Mouse (Mus musculus) spleen, postnatal 4 days (tissue): Measurements from ENCODE around the gene Akr1c18.
A peak's percentile ranks its signal among the peaks of the same experiment; 100 is the strongest.
"Not testable (repeated sequence)": the region's sequence is repeated elsewhere in the genome, so short reads cannot be mapped to it uniquely, and the experiment has no call there.

Source experiments
- DNase-seq, 2 experiments: peaks; one replicate each; pipeline ENCODE4 v3.0.0; 2022; ENCODE audit warnings: low spot score in 2 of 2

Akr1c18 gene

GRCm38 (mm10) chr13:4150518-4150917 lies at the start of gene Akr1c18:
TSS of gene Akr1c18 (minus strand) at chr13:4150654.
- DNase-seq, result no peak

- DNase-seq, result no peak
Measured at GRCm38 (mm10) chr13:4192511-4192910, 42.1 kb upstream of the Akr1c18 start.

- peak in 1 of 2 experiments; percentile 12 for DNase-seq
Measured at GRCm38 (mm10) chr13:4190904-4191303, 40.5 kb upstream of the Akr1c18 start, which contains the start of gene Akr1c13. TSS of gene Akr1c13 (plus strand) at chr13:4191150.

DNA sequence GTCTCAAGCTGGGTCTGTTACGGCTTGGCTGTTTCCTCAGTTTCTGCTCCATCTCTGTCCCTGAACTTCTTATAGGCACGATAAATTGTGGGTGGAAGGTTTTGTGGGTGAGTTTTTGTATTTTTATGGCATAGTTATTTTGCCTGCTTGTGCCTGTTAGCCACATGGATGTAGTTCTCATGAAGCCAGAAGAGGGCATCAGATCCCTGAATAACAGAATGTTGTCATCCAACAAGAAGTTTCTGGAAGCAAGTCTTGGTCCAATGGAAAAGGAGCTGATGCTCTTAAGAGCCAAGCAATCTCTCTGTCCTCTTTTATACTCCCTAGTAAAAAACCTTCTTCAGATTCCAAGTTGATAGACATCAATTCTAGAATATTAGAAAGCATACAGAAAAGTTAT lies 37.7 kb upstream of the Akr1c18 start:
- no peak for DNase-seq

GRCm38 (mm10) chr13:4186641-4187411 lies 36.4 kb upstream of the Akr1c18 start:
- not testable (repeated sequence) for DNase-seq

DNA sequence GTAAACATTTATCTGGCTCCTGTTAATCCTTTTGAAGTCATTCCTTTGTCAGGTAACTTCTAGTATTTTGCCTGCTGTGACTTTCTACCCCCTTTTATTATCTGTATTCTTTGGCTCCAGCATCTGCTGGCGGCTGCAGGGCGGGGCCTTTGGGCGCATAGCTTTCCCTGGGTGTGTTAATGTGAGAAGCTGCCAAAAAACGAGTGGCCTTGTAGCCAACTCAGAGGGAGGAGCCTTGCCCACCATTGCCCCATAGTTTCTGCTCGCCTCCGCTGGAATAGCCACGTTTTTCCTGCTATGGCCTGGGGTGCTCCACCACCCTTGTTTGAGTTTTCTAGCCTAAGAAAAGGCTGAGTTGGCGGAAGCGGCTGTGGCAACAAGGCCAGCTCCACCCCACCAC lies 32.7 kb upstream of the Akr1c18 start:
- DNase-seq, result no peak

GRCm38 (mm10) chr13:4181321-4181720 lies 30.9 kb upstream of the Akr1c18 start:
- not testable (repeated sequence) for DNase-seq

DNA sequence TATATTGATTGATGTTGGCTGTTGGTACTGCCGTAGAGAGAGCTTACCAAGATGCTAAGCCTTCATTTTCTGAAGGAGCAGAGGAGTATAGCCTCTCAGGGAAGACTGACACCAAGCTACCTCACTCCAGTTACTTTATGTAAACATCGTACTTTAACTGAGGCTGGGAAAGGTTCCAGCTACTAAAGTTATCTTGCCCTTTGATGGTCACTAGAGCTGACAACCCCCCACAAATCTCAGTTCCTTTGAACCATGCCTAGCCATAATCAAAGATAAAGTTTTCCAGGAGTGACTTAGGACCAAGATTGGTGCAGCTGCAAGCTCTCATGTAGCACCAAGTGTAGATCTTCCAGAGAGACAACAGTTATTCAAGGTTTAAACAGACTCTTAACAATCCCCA lies 22.5 kb upstream of the Akr1c18 start:
- DNase-seq, result no peak

DNA sequence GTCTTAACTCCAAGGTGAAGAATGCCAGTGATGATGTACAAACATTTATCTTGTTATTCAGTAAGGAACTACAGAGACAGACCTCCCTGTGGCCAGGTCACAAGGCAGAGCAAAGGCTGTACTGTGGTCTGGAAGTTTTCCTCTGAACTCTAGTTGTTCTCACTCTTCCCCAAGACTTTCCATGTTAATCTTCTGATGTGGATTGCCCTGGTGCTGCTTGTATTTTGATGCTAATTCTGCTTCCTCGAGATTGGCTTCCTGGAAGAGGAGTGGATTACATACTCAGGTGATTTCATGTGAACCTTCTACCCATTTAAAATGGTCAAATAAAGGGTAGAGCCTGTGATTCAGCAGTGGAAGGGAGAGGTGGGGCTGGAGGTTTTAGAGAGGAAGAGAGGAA lies 17.6 kb upstream of the Akr1c18 start:
- no peak for DNase-seq

GRCm38 (mm10) chr13:4155286-4155685 lies 4.8 kb upstream of the Akr1c18 start:
- no peak for DNase-seq

- DNase-seq, result no peak
Measured at GRCm38 (mm10) chr13:4153593-4153992, 3.1 kb upstream of the Akr1c18 start.

DNA sequence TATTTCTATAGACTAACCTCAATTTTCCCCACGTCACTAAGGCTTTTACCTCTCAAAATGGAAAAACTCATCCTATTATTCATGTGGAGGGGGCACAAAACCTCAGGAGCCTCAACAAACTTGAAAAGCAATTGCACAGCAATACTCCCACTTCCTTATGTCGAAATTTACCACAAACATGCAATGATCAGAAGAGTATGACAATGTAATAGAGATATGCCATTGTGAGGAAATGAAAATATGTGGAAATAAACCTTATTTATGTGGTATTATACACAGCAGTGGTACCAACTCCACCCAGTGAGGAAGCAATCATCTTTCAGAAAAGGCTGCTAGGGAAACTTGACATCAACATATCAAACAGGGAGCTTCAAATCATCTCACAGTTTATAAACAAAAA lies 2.5 kb upstream of the Akr1c18 start:
- DNase-seq, result no peak

DNA sequence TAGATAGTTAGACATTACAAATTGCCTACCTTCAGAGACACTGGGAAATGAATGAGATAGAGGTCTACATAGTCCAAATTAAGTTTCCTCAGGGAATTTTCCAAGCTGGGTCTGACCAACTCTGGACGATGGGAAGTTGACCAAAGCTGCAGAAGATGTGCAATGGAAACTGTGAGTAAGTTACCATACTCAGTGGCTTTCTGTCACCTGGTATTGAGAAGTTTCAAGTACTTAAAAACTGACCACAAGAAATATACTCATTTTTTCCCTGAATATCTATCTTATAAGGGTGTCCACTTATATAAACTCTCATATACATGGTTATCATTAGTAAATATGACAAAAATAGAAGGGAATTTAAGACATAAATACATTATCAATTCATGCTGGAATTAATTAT lies 6.2 kb downstream of the Akr1c18 start:
- no peak for DNase-seq

- no peak for DNase-seq
Measured at GRCm38 (mm10) chr13:4133070-4133469, 17.4 kb downstream of the Akr1c18 start.

GRCm38 (mm10) chr13:4131721-4132120 lies 18.7 kb downstream of the Akr1c18 start:
- no peak for DNase-seq

- no peak for DNase-seq
Measured at GRCm38 (mm10) chr13:4131317-4131716, 19.1 kb downstream of the Akr1c18 start.

DNA sequence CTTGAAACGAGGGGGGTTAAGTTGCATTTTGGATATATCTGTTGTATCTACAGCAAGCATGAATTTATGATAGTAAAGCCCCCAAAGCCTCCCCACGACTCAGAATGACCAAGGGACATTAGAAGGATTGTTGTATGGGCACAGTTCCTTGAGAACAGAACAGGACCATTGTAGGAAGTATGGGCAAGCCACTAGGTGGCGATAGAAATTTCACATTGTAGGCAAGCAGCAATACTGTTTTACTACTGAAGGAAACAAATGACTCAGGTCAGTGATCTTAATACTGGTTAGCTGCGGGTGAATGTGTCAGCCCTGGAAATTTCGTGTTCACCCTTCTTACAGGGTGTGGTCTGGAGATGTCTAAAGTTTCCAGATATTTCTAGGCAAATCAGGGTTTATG lies 21.4 kb downstream of the Akr1c18 start:
- DNase-seq, result no peak

DNA sequence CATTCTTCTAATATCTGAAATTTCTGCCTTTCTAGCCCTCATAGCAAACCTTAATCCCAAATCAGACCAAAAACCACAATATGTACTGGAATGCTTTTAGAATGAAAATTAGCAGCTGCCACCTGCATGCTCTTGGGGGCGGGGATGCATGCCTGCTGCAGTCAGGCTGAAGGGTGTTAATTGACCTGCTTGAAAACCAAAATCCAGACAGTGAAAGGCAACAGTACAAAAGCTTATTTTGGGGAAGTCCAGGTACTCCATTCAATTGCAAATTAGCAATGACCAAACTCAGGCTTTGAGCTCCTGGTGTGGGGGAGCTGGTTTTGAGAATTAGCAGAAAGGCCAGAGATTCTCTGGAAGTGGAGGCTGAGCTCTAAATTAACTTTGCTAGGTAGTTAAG lies 24.6 kb downstream of the Akr1c18 start:
- not testable (repeated sequence) for DNase-seq

- DNase-seq, result not testable (repeated sequence)
Measured at GRCm38 (mm10) chr13:4124471-4124870, 26.0 kb downstream of the Akr1c18 start.

DNA sequence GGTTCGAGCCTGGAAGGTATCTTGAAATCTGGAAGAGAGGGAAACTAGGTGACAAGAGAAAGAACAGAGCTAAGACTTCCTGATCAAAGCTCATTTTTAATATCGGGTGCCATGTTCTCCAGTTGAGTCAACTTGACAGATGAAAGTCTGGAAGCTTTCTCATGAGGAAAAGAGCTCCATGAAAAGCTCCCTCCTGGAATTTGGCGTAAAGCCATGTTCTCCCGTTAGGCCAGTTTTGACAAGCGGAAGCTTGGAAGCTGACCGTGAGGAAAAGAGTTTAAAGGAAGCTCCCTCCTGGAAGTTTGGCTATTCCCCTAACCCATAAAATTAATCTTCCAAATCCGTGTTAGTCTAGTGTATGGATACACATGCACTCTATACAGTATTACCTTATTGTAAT lies 27.3 kb downstream of the Akr1c18 start:
- DNase-seq, result no peak

GRCm38 (mm10) chr13:4119181-4119904 lies 31.1 kb downstream of the Akr1c18 start:
- DNase-seq, result no peak

GRCm38 (mm10) chr13:4110281-4111188 lies 39.9 kb downstream of the Akr1c18 start:
- DNase-seq, result no peak
